Mouse (Mus musculus): ENCODE data around the gene Ankrd27. TPM values are rescaled to one million over a fixed set of nuclear protein-coding genes. Genes with fewer than 3 reads are reported as not detected.
A peak's percentile ranks its signal among the peaks of the same experiment; 100 is the strongest.

Gene Ankrd27
- polyA plus RNA-seq, 1 experiment from 2014 or later, result 16.8 TPM

GRCm38 (mm10) chr7:35602766-35603165 is 16.7 kb downstream of the Ankrd27 start:
- Histone ChIP-seq H3K9ac (replicated peaks) (no peak overlapping the region), H3K9me3 (replicated peaks) (no peaks in the 10 kb centered on the region), H3K36me3 (peaks cover 27% of the 10 kb centered on the region), H3K4me2 (no peak overlapping the region), H3K4me3 (replicated peaks) (no peak overlapping the region), H3K4me1 (no peaks in the 10 kb centered on the region), H3K27me3 (replicated peaks) (no peaks in the 10 kb centered on the region), H3K27ac (replicated peaks) (no peak overlapping the region)
- ATAC-seq (ENCODE audit: low FRiP score), result no peak
- WGBS, result 95% methylated on average over 5 of the region's 5 CpGs

- Histone ChIP-seq H3K4me3 (replicated peaks) (no peak overlapping the region), H3K9ac (replicated peaks) (no peak overlapping the region), H3K27ac (replicated peaks) (no peak overlapping the region), H3K4me2 (no peak overlapping the region), H3K4me1 (no peaks in the 10 kb centered on the region), H3K9me3 (replicated peaks) (no peaks in the 10 kb centered on the region), H3K27me3 (replicated peaks) (no peaks in the 10 kb centered on the region), H3K36me3 (peaks cover 63% of the 10 kb centered on the region)
- 89% methylated on average over 10 of the region's 10 CpGs for WGBS
- no peak for ATAC-seq (ENCODE audit: low FRiP score)
Observed at GRCm38 (mm10) chr7:35606816-35607215, 20.8 kb downstream of the Ankrd27 start.

DNA sequence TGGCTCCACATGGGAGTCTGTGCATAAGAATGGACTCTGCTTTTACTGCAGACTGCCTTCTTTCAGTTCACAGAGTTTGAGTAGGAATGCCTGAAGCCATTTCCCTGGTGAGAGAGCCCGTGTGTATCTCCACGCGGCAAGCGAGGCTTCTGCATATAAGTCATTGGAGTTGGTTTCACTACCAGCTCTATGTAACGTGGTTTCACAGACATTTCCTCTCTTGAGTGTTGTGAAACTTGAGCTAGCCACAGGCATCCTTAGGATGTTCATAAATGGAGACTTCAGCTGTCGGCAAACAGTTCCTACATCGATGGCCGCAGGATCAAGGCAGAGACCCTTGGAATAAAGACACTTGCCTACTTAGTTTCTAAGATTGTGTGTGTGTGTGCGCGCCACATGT is 23.2 kb downstream of the Ankrd27 start:
- 96% methylated on average over 10 of the region's 10 CpGs for WGBS
- Histone ChIP-seq H3K36me3 (peaks cover 71% of the 10 kb centered on the region), H3K4me1 (no peaks in the 10 kb centered on the region)

DNA sequence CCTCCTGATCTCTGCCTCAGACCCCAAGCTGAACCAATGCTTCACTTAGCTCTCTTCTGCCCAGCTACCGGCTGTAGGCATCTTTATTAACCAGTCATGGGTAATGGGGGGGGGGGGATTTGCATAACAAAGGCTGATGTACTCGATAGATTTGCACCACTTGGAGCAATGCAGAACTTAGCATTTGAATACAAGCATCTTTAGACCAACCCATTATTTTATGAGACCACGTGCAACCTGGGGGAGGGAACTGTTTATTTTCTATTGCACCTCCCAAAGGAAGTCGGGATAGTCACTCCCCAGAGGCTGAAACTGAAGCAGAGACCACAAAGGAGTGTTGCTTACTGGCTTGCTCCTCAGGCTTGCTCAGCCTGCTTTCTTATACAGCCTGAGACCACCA is 31.5 kb downstream of the Ankrd27 start:
- H3K9ac ChIP-seq (replicated peaks), result no peak overlapping the region
- no peak for ATAC-seq (ENCODE audit: low FRiP score)
- H3K4me2 ChIP-seq, result no peak overlapping the region
- H3K36me3 ChIP-seq, result peaks cover 76% of the 10 kb centered on the region
- H3K27ac ChIP-seq (replicated peaks), result no peak overlapping the region
- no peaks in the 10 kb centered on the region for H3K4me1 ChIP-seq
- 24% methylated on average over 4 of the region's 4 CpGs for WGBS
- H3K4me3 ChIP-seq (replicated peaks), result no peak overlapping the region
- no peaks in the 10 kb centered on the region for H3K9me3 ChIP-seq (replicated peaks)
- no peaks in the 10 kb centered on the region for H3K27me3 ChIP-seq (replicated peaks)

More for the DNA sequence above, 23.2 kb downstream of the Ankrd27 start:
- Histone ChIP-seq H3K9ac (replicated peaks) (no peak overlapping the region), H3K4me2 (no peak overlapping the region), H3K4me3 (replicated peaks) (no peak overlapping the region), H3K27me3 (replicated peaks) (no peaks in the 10 kb centered on the region), H3K27ac (replicated peaks) (no peak overlapping the region), H3K9me3 (replicated peaks) (no peaks in the 10 kb centered on the region)
- ATAC-seq (ENCODE audit: low FRiP score), result no peak

DNA sequence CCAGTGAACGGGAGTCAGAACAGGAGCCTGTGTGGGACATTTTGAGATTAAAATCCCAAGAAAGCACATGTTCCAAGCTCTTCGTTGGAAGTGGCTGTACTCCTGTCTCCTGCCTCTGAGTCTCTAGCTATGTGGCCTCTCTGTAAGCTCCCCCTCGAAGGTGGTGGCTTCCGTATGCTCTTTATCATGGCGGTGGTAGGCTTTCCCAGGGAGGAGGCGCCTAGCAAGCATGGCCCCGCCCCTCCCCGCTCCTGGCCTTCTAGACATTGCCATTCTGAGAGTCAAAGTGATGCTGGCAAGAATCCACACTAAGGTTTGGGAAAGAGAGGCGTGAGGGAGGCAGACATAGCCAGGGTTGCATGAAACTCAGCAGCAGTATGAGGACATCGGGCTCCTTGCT is 36.6 kb downstream of the Ankrd27 start:
- Histone ChIP-seq H3K9me3 (replicated peaks) (no peaks in the 10 kb centered on the region), H3K4me2 (no peak overlapping the region), H3K27ac (replicated peaks) (no peak overlapping the region), H3K27me3 (replicated peaks) (no peaks in the 10 kb centered on the region), H3K4me1 (no peaks in the 10 kb centered on the region), H3K4me3 (replicated peaks) (no peak overlapping the region), H3K9ac (replicated peaks) (no peak overlapping the region), H3K36me3 (peaks cover 71% of the 10 kb centered on the region)
- no peak for ATAC-seq (ENCODE audit: low FRiP score)
- 93% methylated on average over 10 of the region's 10 CpGs for WGBS

GRCm38 (mm10) chr7:35626038-35626437 is 40.0 kb downstream of the Ankrd27 start:
- Histone ChIP-seq H3K9me3 (replicated peaks) (no peaks in the 10 kb centered on the region), H3K27ac (replicated peaks) (no peak overlapping the region), H3K4me2 (no peak overlapping the region), H3K27me3 (replicated peaks) (no peaks in the 10 kb centered on the region), H3K9ac (replicated peaks) (no peak overlapping the region), H3K4me3 (replicated peaks) (no peak overlapping the region), H3K4me1 (no peaks in the 10 kb centered on the region), H3K36me3 (peaks cover 75% of the 10 kb centered on the region)
- 94% methylated on average over 5 of the region's 5 CpGs for WGBS
- no peak for ATAC-seq (ENCODE audit: low FRiP score)

DNA sequence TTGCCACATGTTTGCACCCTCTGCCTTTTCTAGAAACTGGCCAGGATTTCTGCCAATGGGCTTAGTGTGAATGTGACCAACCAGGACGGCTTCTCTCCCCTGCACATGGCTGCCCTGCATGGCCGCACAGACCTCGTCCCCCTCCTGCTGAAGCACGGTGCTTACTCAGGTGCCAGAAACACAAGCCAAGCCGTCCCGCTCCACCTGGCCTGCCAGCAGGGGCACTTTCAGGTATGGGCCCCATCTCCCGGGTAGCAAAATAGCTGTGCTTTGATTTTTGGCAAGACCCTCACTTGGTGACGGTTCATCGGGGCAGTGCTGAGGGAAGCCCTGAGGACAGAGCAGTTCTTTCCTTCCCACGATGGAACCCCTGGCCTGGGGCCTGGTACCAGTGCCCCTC is 41.3 kb downstream of the Ankrd27 start:
- no peak overlapping the region for H3K27ac ChIP-seq (replicated peaks)
- peaks cover 73% of the 10 kb centered on the region for H3K36me3 ChIP-seq
- no peak overlapping the region for H3K9ac ChIP-seq (replicated peaks)
- no peak overlapping the region for H3K4me3 ChIP-seq (replicated peaks)
- WGBS, result 93% methylated on average over 10 of the region's 10 CpGs
- no peaks in the 10 kb centered on the region for H3K27me3 ChIP-seq (replicated peaks)
- H3K9me3 ChIP-seq (replicated peaks), result no peaks in the 10 kb centered on the region
- H3K4me2 ChIP-seq, result no peak overlapping the region
- H3K4me1 ChIP-seq, result no peaks in the 10 kb centered on the region
- no peak for ATAC-seq (ENCODE audit: low FRiP score)

DNA sequence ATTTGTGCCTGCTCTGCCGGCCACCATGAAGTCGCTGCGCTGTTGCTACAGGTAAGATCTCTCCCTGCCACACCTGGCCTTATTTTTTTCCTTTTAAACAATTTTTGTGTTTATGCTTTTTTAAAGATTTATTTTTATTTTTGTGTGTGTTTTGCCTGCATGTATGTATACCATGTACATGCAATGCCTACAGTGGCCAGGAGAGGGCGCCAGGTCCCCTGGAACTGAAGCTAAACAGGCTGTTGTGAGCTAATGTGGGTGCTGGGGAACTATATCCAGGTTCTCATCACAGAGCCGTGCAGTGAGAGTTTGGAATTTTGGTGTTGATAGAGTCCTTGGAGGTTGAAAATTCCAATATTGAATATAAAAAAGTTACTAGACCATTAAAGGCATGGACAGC is 42.5 kb downstream of the Ankrd27 start:
- no peak for ATAC-seq (ENCODE audit: low FRiP score)
- H3K36me3 ChIP-seq, result peaks cover 68% of the 10 kb centered on the region
- 77% methylated on average over 5 of the region's 5 CpGs for WGBS

GRCm38 (mm10) chr7:35636229-35636628 is 50.2 kb downstream of the Ankrd27 start:
- H3K9me3 ChIP-seq (replicated peaks), result no peaks in the 10 kb centered on the region
- no peak for ATAC-seq (ENCODE audit: low FRiP score)
- H3K27ac ChIP-seq (replicated peaks), result no peak overlapping the region
- 76% methylated on average over 6 of the region's 6 CpGs for WGBS
- no peak overlapping the region for H3K9ac ChIP-seq (replicated peaks)
- H3K4me2 ChIP-seq, result no peak overlapping the region
- peaks cover 65% of the 10 kb centered on the region for H3K36me3 ChIP-seq
- H3K4me3 ChIP-seq (replicated peaks), result no peak overlapping the region
- no peaks in the 10 kb centered on the region for H3K4me1 ChIP-seq
- no peaks in the 10 kb centered on the region for H3K27me3 ChIP-seq (replicated peaks)

More for the DNA sequence above, 42.5 kb downstream of the Ankrd27 start:
- no peak overlapping the region for H3K4me2 ChIP-seq
- no peaks in the 10 kb centered on the region for H3K4me1 ChIP-seq
- H3K9me3 ChIP-seq (replicated peaks), result no peaks in the 10 kb centered on the region
- H3K27ac ChIP-seq (replicated peaks), result no peak overlapping the region
- H3K27me3 ChIP-seq (replicated peaks), result no peaks in the 10 kb centered on the region
- no peak overlapping the region for H3K9ac ChIP-seq (replicated peaks)
- no peak overlapping the region for H3K4me3 ChIP-seq (replicated peaks)

- peaks cover 65% of the 10 kb centered on the region for H3K36me3 ChIP-seq
- H3K4me2 ChIP-seq, result no peak overlapping the region
- no peak overlapping the region for H3K4me3 ChIP-seq (replicated peaks)
- 93% methylated on average over 9 of the region's 9 CpGs for WGBS
- ATAC-seq (ENCODE audit: low FRiP score), result no peak
- H3K9me3 ChIP-seq (replicated peaks), result no peaks in the 10 kb centered on the region
- no peak overlapping the region for H3K27ac ChIP-seq (replicated peaks)
- H3K9ac ChIP-seq (replicated peaks), result no peak overlapping the region
- H3K4me1 ChIP-seq, result no peaks in the 10 kb centered on the region
- no peaks in the 10 kb centered on the region for H3K27me3 ChIP-seq (replicated peaks)
Observed at GRCm38 (mm10) chr7:35636874-35637273, 50.8 kb downstream of the Ankrd27 start.

- H3K4me1 ChIP-seq, result no peaks in the 10 kb centered on the region
- H3K9ac ChIP-seq (replicated peaks), result no peak overlapping the region
- H3K27ac ChIP-seq (replicated peaks), result no peak overlapping the region
- no peak overlapping the region for H3K4me2 ChIP-seq
- peaks cover 76% of the 10 kb centered on the region for H3K36me3 ChIP-seq
- no peaks in the 10 kb centered on the region for H3K9me3 ChIP-seq (replicated peaks)
- 81% methylated on average over 6 of the region's 6 CpGs for WGBS
- ATAC-seq (ENCODE audit: low FRiP score), result no peak
- no peak overlapping the region for H3K4me3 ChIP-seq (replicated peaks)
- H3K27me3 ChIP-seq (replicated peaks), result no peaks in the 10 kb centered on the region
Observed at GRCm38 (mm10) chr7:35640072-35640471, 54.0 kb downstream of the Ankrd27 start.

DNA sequence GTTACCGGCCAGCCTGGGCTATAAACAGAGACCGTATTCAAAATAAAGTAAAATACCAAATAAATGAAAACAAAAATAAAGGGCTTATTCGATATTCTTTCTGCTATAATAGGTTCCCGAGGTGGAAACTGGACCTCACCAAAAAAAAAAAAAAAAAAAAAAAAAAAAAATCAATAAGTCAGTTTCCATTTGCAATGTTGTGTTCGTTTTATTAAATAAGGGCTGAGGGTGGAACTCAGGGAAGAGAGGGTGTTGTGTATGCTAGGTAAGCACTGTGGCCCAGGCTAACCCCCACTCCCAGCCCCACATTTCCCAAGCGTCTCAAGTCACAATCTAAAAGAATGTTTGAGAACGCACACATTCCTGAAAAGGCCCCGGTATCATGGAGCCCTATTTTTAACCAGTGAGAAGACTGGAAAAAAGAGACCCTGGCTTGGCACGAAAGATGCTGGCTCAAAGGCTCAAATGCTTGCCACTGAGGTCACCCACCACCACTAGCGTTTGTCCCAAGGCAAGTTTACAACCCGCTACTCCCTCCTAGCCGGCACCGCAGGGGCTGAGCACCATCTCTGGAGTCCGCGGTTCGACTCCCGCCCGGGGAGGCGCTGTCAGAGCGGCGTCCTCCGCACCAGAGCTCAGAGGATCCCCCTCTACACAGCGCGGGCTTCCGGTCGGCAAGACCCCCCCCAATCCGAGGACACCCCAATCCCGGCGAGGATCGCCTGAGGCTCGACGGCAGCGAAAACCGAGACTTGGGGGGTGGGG is 60.5 kb downstream of the Ankrd27 start:
- peak; percentile 65 for ATAC-seq (ENCODE audit: low FRiP score)
- no peaks in the 10 kb centered on the region for H3K27me3 ChIP-seq (replicated peaks)
- 9% methylated on average over 34 of the region's 34 CpGs for WGBS
- H3K4me1 ChIP-seq, result peaks cover 15% of the 10 kb centered on the region
- peak overlapping the region; percentile 70 for H3K4me3 ChIP-seq (replicated peaks)
- peak overlapping the region; percentile 78 for H3K27ac ChIP-seq (replicated peaks)
- H3K9ac ChIP-seq (replicated peaks), result peak overlapping the region; percentile 72
- H3K9me3 ChIP-seq (replicated peaks), result no peaks in the 10 kb centered on the region
- H3K36me3 ChIP-seq, result peaks cover 36% of the 10 kb centered on the region
- H3K4me2 ChIP-seq, result peak overlapping the region; percentile 64

Data from neural tube, embryonic 15.5 days (tissue).